Mouse (Mus musculus) layer of hippocampus, adult 8-10 months (tissue): ENCODE measurements around the gene Cic. TPM values are rescaled to one million over a fixed set of nuclear protein-coding genes. Genes with fewer than 3 reads are reported as not detected.
"Not testable (repeated sequence)": the region's sequence is repeated elsewhere in the genome, so short reads cannot be mapped to it uniquely, and the experiment has no call there.

Source experiments
- DNase-seq, 2 experiments: peaks; one replicate each; pipeline ENCODE4 v3.0.0; 2022; ENCODE audit warnings: low spot score in 2 of 2
- total RNA-seq, 4 experiments: library from RNA; stranded (reverse); gene quantifications; 2 replicates each; pipeline ENCODE4 v1.2.4; 2022

The Cic gene
- total RNA-seq, 4 experiments from 2014 or later: 196 to 252 (median 228) TPM

GRCm38 (mm10) chr7:25243361-25243760 is 24.1 kb upstream of the Cic start:
- no peak for DNase-seq

GRCm38 (mm10) chr7:25244562-25245369 is 22.7 kb upstream of the Cic start:
- no peak for DNase-seq

GRCm38 (mm10) chr7:25246079-25246758 is 21.3 kb upstream of the Cic start:
- peak; percentile 62 to 71 for DNase-seq

- DNase-seq: no peak
These were observed 20.8 kb upstream of the Cic start for GRCm38 (mm10) chr7:25246759-25247137.

- no peak for DNase-seq
These were observed 20.0 kb upstream of the Cic start for GRCm38 (mm10) chr7:25247498-25247897.

- DNase-seq: peak; percentile 74 to 88
These were observed 19.4 kb upstream of the Cic start for GRCm38 (mm10) chr7:25248018-25248647.

GRCm38 (mm10) chr7:25248846-25249313 is 18.6 kb upstream of the Cic start:
- no peak for DNase-seq

- DNase-seq: peak in 1 of 2 experiments; percentile 58
These were observed 18.0 kb upstream of the Cic start for GRCm38 (mm10) chr7:25249314-25250140.

- peak; percentile 92 to 95 for DNase-seq
These were observed 17.1 kb upstream of the Cic start, which contains the start of gene Erf for GRCm38 (mm10) chr7:25250141-25250972. Erf (minus strand) TSS chr7:25250761.

GRCm38 (mm10) chr7:25251071-25251791 is 16.3 kb upstream of the Cic start:
- DNase-seq: no peak

GRCm38 (mm10) chr7:25251822-25252221 is 15.7 kb upstream of the Cic start:
- no peak for DNase-seq

GRCm38 (mm10) chr7:25261896-25262295 is 5.6 kb upstream of the Cic start:
- no peak for DNase-seq

GRCm38 (mm10) chr7:25263968-25264870 is 3.3 kb upstream of the Cic start:
- no peak for DNase-seq

GRCm38 (mm10) chr7:25265743-25266142 is 1.8 kb upstream of the Cic start:
- DNase-seq: not testable (repeated sequence)

GRCm38 (mm10) chr7:25266180-25266962 is 1.1 kb upstream of the Cic start:
- peak in 1 of 2 experiments; percentile 14 for DNase-seq

- peak; percentile 100 for DNase-seq
These were observed 403 bp downstream of the Cic start for GRCm38 (mm10) chr7:25267751-25268463.

GRCm38 (mm10) chr7:25268588-25268987 is 1.1 kb downstream of the Cic start:
- no peak for DNase-seq
